Mouse (Mus musculus): ENCODE data around the gene Olfr23.
"Not testable (repeated sequence)": the region's sequence is repeated elsewhere in the genome, so short reads cannot be mapped to it uniquely, and the experiment has no call there.

Olfr23 gene

DNA sequence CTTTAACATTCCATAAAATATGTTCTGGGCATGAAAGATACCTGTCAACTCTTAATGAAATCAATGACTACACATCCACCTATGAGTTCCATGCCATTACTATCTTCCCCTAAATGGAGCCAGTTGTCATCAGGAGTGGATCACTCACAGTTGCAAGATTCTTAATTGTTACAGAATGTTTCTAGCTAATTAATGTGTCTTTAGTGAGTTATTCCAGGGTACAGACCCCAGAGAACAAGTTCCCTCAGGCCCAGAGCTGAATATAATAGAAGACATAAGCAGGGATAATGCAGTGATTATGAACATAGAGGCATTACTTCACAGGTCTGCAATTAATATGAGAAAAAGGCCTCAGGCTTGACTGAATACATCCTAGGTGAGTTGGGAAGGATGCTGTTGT lies at the start of gene Olfr23:
Gene Olfr23 (plus strand): TSS at position 301 of the 400 bp plus-strand sequence.
- DNase-seq = no peak

DNA sequence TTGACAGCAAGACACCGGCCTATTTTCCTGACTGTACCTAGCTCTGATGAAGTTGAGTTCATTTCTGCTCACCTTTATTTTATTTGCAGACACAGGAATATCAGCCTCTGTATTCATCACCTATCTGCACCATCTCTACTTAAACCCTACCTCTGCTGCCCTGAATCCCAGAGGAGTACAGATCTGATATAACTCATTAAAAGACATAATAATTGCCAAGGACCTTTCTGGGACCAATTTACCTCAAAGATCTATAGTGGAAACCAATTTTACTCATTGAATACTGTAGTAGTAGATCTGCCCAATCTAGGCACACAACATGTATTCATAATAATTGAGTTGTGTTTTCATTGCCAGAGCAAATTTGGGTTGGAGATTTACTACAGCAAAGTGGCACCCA lies 45.8 kb upstream of the Olfr23 start, which contains the start of gene Olfr394:
Gene Olfr394 (minus strand): TSS at position 101 of the 400 bp plus-strand sequence.
- DNase-seq = no peak

DNA sequence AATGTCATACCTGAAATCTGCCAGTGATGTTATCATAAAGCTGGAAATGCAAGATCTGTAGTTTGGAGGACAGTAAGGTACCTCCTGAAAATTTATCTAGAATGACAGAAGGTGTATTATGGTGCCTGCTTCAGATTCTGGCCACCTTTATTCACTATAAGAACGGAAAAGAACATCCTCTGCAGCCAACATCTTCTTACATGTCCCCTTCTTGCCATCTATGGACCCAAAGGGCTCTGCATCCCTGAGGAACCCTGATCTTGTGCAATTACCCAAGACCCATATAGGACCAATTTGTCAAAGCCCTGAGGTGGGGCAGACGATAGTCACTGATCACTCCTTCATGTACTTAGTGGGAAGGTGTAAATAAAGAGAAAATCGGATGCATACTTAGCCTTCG lies 27.3 kb upstream of the Olfr23 start, which contains the start of gene Olfr395:
Gene Olfr395 (minus strand): TSS at position 101 of the 400 bp plus-strand sequence.
- not testable (repeated sequence) for DNase-seq

DNA sequence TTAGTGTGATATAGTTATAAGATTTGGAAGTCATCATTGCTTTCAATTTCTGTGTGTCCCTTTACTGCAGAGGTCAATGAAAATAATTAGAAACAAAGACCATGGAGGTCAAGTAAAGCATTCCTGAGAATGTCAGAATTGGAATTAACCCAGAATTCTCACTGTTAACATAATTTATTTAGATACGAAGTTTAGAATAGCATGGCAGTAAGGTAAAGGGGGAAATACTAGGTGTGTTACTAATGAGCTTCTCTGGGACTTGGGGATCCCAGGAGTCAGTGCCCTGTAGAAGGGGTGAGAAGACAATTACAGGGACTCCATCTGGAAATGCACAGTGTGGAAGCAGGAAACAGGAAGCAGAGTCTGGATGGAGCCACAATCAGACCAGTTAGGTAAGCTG lies 24.0 kb downstream of the Olfr23 start, which contains the start of gene Olfr397:
Gene Olfr397 (plus strand): TSS at position 301 of the 400 bp plus-strand sequence.
- no peak for DNase-seq

DNA sequence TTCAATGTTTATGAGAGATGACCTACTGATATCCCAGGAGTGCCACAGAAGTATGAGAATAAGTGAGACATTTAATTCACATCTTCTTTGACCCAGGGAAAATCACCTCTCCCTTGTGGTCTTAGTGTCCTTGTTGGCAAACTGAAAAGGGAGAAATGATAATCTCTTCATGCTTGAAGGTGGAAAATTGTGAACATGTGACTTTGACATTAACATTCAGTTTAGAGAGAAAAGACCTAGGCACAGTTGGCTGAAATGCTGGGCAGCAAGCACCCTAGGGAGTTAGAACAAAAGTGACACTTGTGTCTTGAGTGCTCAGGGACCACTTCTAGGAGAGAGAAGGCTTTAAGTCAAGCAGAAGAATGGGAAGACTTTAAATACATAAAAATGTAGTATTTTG lies 53.8 kb downstream of the Olfr23 start, which contains the start of gene Olfr398:
Gene Olfr398 (minus strand): TSS at position 101 of the 400 bp plus-strand sequence.
- DNase-seq = no peak
